Mouse (Mus musculus): ENCODE data around the gene Jarid2.

The Jarid2 gene

GRCm38 (mm10) chr13:44730146-44730864 lies 1.0 kb downstream of the Jarid2 start:
- peak; percentile 99 for DNase-seq

- DNase-seq, result peak; percentile 92
Observed at GRCm38 (mm10) chr13:44730939-44731551, 1.8 kb downstream of the Jarid2 start.

GRCm38 (mm10) chr13:44731727-44732441 lies 2.6 kb downstream of the Jarid2 start:
- DNase-seq, result peak; percentile 15

GRCm38 (mm10) chr13:44732442-44732974 lies 3.2 kb downstream of the Jarid2 start:
- peak; percentile 45 for DNase-seq

GRCm38 (mm10) chr13:44733036-44733372 lies 3.7 kb downstream of the Jarid2 start:
- no peak for DNase-seq

- peak; percentile 90 for DNase-seq
Observed at GRCm38 (mm10) chr13:44733373-44734111, 4.3 kb downstream of the Jarid2 start.

GRCm38 (mm10) chr13:44734441-44734840 lies 5.2 kb downstream of the Jarid2 start:
- DNase-seq, result no peak

GRCm38 (mm10) chr13:44735088-44735690 lies 5.9 kb downstream of the Jarid2 start:
- DNase-seq, result peak; percentile 34

- DNase-seq, result no peak
Observed at GRCm38 (mm10) chr13:44737297-44737696, 8.0 kb downstream of the Jarid2 start.

GRCm38 (mm10) chr13:44751780-44752179 lies 22.5 kb downstream of the Jarid2 start:
- DNase-seq, result peak; percentile 71

- no peak for DNase-seq
Observed at GRCm38 (mm10) chr13:44753206-44753605, 23.9 kb downstream of the Jarid2 start.

GRCm38 (mm10) chr13:44755434-44755833 lies 26.2 kb downstream of the Jarid2 start:
- peak; percentile 56 for DNase-seq

GRCm38 (mm10) chr13:44758750-44759149 lies 29.5 kb downstream of the Jarid2 start:
- no peak for DNase-seq

- DNase-seq, result no peak
Observed at GRCm38 (mm10) chr13:44760761-44761160, 31.5 kb downstream of the Jarid2 start.

GRCm38 (mm10) chr13:44763068-44763467 lies 33.8 kb downstream of the Jarid2 start:
- no peak for DNase-seq

GRCm38 (mm10) chr13:44767751-44768150 lies 38.5 kb downstream of the Jarid2 start:
- no peak for DNase-seq

GRCm38 (mm10) chr13:44770808-44771605 lies 41.7 kb downstream of the Jarid2 start:
- DNase-seq, result no peak

- DNase-seq, result no peak
Observed at GRCm38 (mm10) chr13:44772816-44773215, 43.5 kb downstream of the Jarid2 start.

GRCm38 (mm10) chr13:44774351-44774750 lies 45.1 kb downstream of the Jarid2 start:
- DNase-seq, result no peak

GRCm38 (mm10) chr13:44775396-44775795 lies 46.1 kb downstream of the Jarid2 start:
- DNase-seq, result no peak

- no peak for DNase-seq
Observed at GRCm38 (mm10) chr13:44780506-44780905, 51.2 kb downstream of the Jarid2 start.

GRCm38 (mm10) chr13:44781126-44781525 lies 51.9 kb downstream of the Jarid2 start:
- DNase-seq, result no peak

Data from embryo, embryonic 11 days (tissue).